Mouse (Mus musculus): ENCODE data around the gene AC141477.1. TPM values are rescaled to one million over a fixed set of nuclear protein-coding genes. Genes with fewer than 3 reads are reported as not detected.

AC141477.1 gene
- polyA plus RNA-seq, 1 experiment = not detected

DNA sequence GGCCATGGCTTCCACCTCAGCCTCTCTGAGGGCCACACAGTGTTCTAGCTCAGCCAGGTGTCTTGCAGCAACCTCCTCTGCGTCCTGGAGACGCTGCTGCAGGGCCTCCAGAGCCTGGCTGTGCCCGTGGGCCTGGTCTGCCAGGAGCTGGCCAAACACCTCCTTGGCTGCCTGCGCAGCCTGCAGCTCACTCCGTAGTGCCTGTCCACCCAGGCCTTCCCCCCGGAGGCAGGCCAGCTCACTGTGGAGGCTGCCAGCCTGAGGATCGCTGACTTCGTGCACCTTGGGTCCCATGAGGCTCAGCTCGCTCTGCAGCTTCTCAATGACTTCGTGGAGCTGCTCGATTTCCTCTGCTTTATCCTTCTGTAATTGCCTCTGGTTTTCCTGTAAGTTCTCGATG, 47.6 kb downstream of the AC141477.1 start:
- no peak overlapping the region for H3K4me3 ChIP-seq (ENCODE audit: insufficient read depth, poor library complexity, severe bottlenecking)
- peaks cover 75% of the 10 kb centered on the region for H3K36me3 ChIP-seq (ENCODE audit: control insufficient read depth, insufficient read depth)
- no peak overlapping the region for H3ac ChIP-seq (ENCODE audit: control insufficient read depth, insufficient read length, low read depth)
- no peak for TF ChIP-seq USF1 (IDR thresholded peaks at IDR 0.05; ENCODE audit: low read depth)
- TF ChIP-seq FOSL1 (IDR thresholded peaks at IDR 0.05; ENCODE audit: insufficient read depth, low read length, poor library complexity, severe bottlenecking) = no peak
- no peak for TF ChIP-seq MYOD1 (IDR thresholded peaks at IDR 0.05; ENCODE audit: control insufficient read depth, insufficient read length, low read depth)
- no peak for TF ChIP-seq CEBPB (IDR thresholded peaks at IDR 0.05; ENCODE audit: low read depth)
- TF ChIP-seq MYOG (IDR thresholded peaks at IDR 0.05; ENCODE audit: control insufficient read depth, extremely low read depth, insufficient read length) = no peak
- TF ChIP-seq MAX (IDR thresholded peaks at IDR 0.05) = no peak
- TF ChIP-seq CTCF (IDR thresholded peaks at IDR 0.05; ENCODE audit: control insufficient read depth, insufficient read depth, insufficient read length) = no peak
- H3K79me2 ChIP-seq (ENCODE audit: control insufficient read depth, insufficient read depth) = no peaks in the 10 kb centered on the region
- H3K27me3 ChIP-seq (ENCODE audit: control insufficient read depth, insufficient read depth, insufficient read length) = no peaks in the 10 kb centered on the region
- H3K79me3 ChIP-seq (ENCODE audit: low read depth) = no peaks in the 10 kb centered on the region

DNA sequence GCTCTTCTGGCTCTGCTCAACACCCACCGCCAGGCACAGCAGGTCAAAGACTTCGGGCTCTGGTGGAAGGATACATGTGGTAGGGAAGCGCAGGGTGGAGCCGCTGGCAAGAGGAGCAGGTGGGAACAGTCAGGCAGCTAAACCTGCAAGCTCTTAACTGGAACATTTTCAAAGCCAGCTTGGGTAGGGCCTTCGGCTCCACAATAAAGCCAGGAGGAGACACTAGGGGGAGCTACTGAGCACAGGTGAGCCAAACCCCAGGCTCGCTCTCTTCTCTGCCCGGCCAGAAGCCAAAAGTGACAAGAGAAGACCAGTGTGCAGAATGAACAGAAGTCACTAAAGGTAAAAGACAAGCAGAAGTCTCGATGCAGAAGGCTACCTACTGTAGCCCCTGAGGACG, 48.5 kb downstream of the AC141477.1 start:
- Histone ChIP-seq H3K79me3 (ENCODE audit: low read depth) (no peaks in the 10 kb centered on the region), H3K79me2 (ENCODE audit: control insufficient read depth, insufficient read depth) (no peaks in the 10 kb centered on the region), H3ac (ENCODE audit: control insufficient read depth, insufficient read length, low read depth) (no peak overlapping the region), H3K27me3 (ENCODE audit: control insufficient read depth, insufficient read depth, insufficient read length) (no peaks in the 10 kb centered on the region), H3K36me3 (ENCODE audit: control insufficient read depth, insufficient read depth) (peaks cover 77% of the 10 kb centered on the region), H3K4me3 (ENCODE audit: insufficient read depth, poor library complexity, severe bottlenecking) (no peak overlapping the region)
- TF ChIP-seq USF1 (IDR thresholded peaks at IDR 0.05; ENCODE audit: low read depth) = no peak
- no peak for TF ChIP-seq CEBPB (IDR thresholded peaks at IDR 0.05; ENCODE audit: low read depth)
- TF ChIP-seq CTCF (IDR thresholded peaks at IDR 0.05; ENCODE audit: control insufficient read depth, insufficient read depth, insufficient read length) = no peak
- TF ChIP-seq MYOD1 (IDR thresholded peaks at IDR 0.05; ENCODE audit: control insufficient read depth, insufficient read length, low read depth) = no peak
- no peak for TF ChIP-seq MYOG (IDR thresholded peaks at IDR 0.05; ENCODE audit: control insufficient read depth, extremely low read depth, insufficient read length)
- no peak for TF ChIP-seq MAX (IDR thresholded peaks at IDR 0.05)
- no peak for TF ChIP-seq FOSL1 (IDR thresholded peaks at IDR 0.05; ENCODE audit: insufficient read depth, low read length, poor library complexity, severe bottlenecking)

DNA sequence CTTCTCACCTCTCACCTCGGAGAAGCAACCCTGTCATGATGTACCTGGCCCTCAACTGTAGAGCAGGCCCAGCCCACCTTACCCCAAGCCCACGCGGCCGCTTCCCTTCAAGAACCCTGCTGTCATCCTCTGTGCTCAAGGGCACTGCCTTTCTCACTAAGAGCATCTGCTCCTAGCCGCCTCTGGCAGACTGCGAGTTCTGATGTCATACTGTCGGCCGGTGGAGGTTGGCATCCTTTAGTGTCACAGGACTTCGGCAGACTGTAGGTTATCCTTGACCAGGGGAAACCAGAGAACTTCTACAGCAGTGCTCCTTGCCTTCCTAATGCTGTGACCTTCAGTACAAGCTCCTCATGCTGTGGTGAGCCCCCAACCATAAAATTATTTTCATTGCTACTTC, 49.1 kb downstream of the AC141477.1 start:
- Histone ChIP-seq H3K79me3 (ENCODE audit: low read depth) (no peaks in the 10 kb centered on the region), H3K36me3 (ENCODE audit: control insufficient read depth, insufficient read depth) (peaks cover 77% of the 10 kb centered on the region), H3ac (ENCODE audit: control insufficient read depth, insufficient read length, low read depth) (no peak overlapping the region), H3K79me2 (ENCODE audit: control insufficient read depth, insufficient read depth) (no peaks in the 10 kb centered on the region), H3K27me3 (ENCODE audit: control insufficient read depth, insufficient read depth, insufficient read length) (no peaks in the 10 kb centered on the region), H3K4me3 (ENCODE audit: insufficient read depth, poor library complexity, severe bottlenecking) (no peak overlapping the region)
- TF ChIP-seq MAX (IDR thresholded peaks at IDR 0.05) (no peak), FOSL1 (IDR thresholded peaks at IDR 0.05; ENCODE audit: insufficient read depth, low read length, poor library complexity, severe bottlenecking) (no peak), USF1 (IDR thresholded peaks at IDR 0.05; ENCODE audit: low read depth) (no peak), MYOG (IDR thresholded peaks at IDR 0.05; ENCODE audit: control insufficient read depth, extremely low read depth, insufficient read length) (no peak), MYOD1 (IDR thresholded peaks at IDR 0.05; ENCODE audit: control insufficient read depth, insufficient read length, low read depth) (no peak), CTCF (IDR thresholded peaks at IDR 0.05; ENCODE audit: control insufficient read depth, insufficient read depth, insufficient read length) (no peak), CEBPB (IDR thresholded peaks at IDR 0.05; ENCODE audit: low read depth) (no peak)

Other genes starting within 250 kb of the AC141477.1 start
- gene Prmt2, start 202.6 kb downstream of the AC141477.1 start, polyA plus RNA-seq (2012; fragmentation: generic; extraction: Trizol) = 50.2 TPM
- gene S100b, start 186.6 kb downstream of the AC141477.1 start, polyA plus RNA-seq (2012; fragmentation: generic; extraction: Trizol) = 0.13 TPM
- gene Dip2a, start 95.2 kb downstream of the AC141477.1 start, polyA plus RNA-seq (2012; fragmentation: generic; extraction: Trizol) = 26.0 TPM
- 15.5 TPM for gene Pcnt, start 2.3 kb upstream of the AC141477.1 start, polyA plus RNA-seq (2012; fragmentation: generic; extraction: Trizol)
- not detected for gene 2610028H24Rik, start 8.6 kb upstream of the AC141477.1 start, polyA plus RNA-seq (2012; fragmentation: generic; extraction: Trizol)
- gene Mcm3ap, start 28.5 kb upstream of the AC141477.1 start, polyA plus RNA-seq (2012; fragmentation: generic; extraction: Trizol) = 31.9 TPM
- 1.8 TPM for gene Ybey, start 28.7 kb upstream of the AC141477.1 start, polyA plus RNA-seq (2012; fragmentation: generic; extraction: Trizol)
- 20.3 TPM for gene Lss, start 91.1 kb upstream of the AC141477.1 start, polyA plus RNA-seq (2012; fragmentation: generic; extraction: Trizol)
- 0.02 TPM for gene Spatc1l, start 121.8 kb upstream of the AC141477.1 start, polyA plus RNA-seq (2012; fragmentation: generic; extraction: Trizol)
- gene Ftcd, start 135.2 kb upstream of the AC141477.1 start, polyA plus RNA-seq (2012; fragmentation: generic; extraction: Trizol) = not detected
- gene Col6a2, start 183.2 kb upstream of the AC141477.1 start, polyA plus RNA-seq (2012; fragmentation: generic; extraction: Trizol) = 0.39 TPM

Data from C2C12 (cell line).